Comparison of ENCODE assay signal across 26 mouse cellular contexts in the genomic region with DNA sequence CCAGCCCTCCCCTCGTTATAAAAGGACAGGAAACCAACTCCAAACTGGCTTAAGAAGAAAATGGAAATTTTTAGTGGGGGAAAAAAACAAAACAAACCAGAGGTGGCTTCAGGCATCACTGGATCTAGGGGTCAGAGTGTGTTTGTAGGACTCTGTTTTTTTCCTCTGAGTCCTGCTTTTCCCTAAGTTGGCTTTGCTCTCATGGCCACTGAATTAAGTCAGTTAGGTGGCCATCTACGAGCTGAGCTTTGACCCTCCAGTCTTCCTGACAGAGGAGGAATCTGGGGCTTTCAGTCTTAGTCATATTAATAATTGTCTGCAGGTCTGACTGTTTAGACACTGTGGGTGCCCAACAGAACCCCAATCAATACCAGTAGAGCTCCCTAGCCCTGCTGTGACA. TPM values are rescaled to one million over a fixed set of nuclear protein-coding genes. Genes with fewer than 3 reads are reported as not detected.
"Had no signal": no experiment of that assay in that cellular context is flagged by ENCODE, and none has a peak within 500 bp of the region (broad histone marks: within the 10 kb centered on the region; RNA-seq: fewer than 3 reads in every experiment).

No protein-coding gene starts in this region.

- H3K4me1 ChIP-seq: hindbrain, embryonic 15.5 days had no signal

- H3K9me3 ChIP-seq: heart, embryonic 13.5 days; heart, embryonic 15.5 days; hindbrain, embryonic 13.5 days; hindbrain, embryonic 15.5 days; kidney, embryonic 15.5 days; limb, embryonic 13.5 days; limb, embryonic 15.5 days had no signal

- H3K9ac ChIP-seq: forebrain, postnatal 0 days; heart, embryonic 13.5 days; heart, embryonic 15.5 days; hindbrain, embryonic 13.5 days; hindbrain, embryonic 15.5 days; kidney, embryonic 15.5 days; limb, embryonic 13.5 days; limb, embryonic 15.5 days; liver, embryonic 14.5 days had no signal

- ATAC-seq: forebrain, postnatal 0 days; hindbrain, postnatal 0 days; intestine, embryonic 16.5 days had no signal

- H3K27ac ChIP-seq: heart, adult 2 months; heart, embryonic 13.5 days; heart, embryonic 15.5 days; hindbrain, embryonic 13.5 days; hindbrain, embryonic 15.5 days; hindbrain, postnatal 0 days; kidney, embryonic 15.5 days; kidney, postnatal 0 days; limb, embryonic 13.5 days; limb, embryonic 15.5 days; liver, embryonic 14.5 days had no signal

- DNase-seq: forebrain, postnatal 0 days; gastrocnemius, postnatal 14 days; gastrocnemius, postnatal 36 days; heart, adult 11 months; heart, adult 2 months; heart, postnatal 14 days; heart, postnatal 36 days; kidney, adult 8-10 months; kidney, postnatal 14 days; layer of hippocampus, adult 9-11 months; layer of hippocampus, postnatal 36 days; left cerebral cortex, postnatal 4 days had no signal

- H3K36me3 ChIP-seq: heart, embryonic 15.5 days had no signal

- H3K4me3 ChIP-seq: heart, adult 2 months; heart, embryonic 13.5 days; heart, embryonic 15.5 days; hindbrain, embryonic 13.5 days; hindbrain, embryonic 15.5 days; kidney, embryonic 15.5 days; limb, embryonic 13.5 days; limb, embryonic 15.5 days had no signal

- H3K27me3 ChIP-seq: heart, embryonic 13.5 days; heart, embryonic 15.5 days; hindbrain, embryonic 13.5 days; hindbrain, embryonic 15.5 days; kidney, embryonic 15.5 days; limb, embryonic 13.5 days; limb, embryonic 15.5 days had no signal

- H3K4me2 ChIP-seq: heart, embryonic 11.5 days; heart, embryonic 13.5 days; heart, embryonic 15.5 days; hindbrain, embryonic 13.5 days; hindbrain, embryonic 15.5 days; kidney, embryonic 15.5 days; limb, embryonic 13.5 days; limb, embryonic 15.5 days had no signal

RNA-seq across cellular contexts. Expression of a gene that starts 51.7 kb away (rescaled TPM):
- polyA plus RNA-seq: heart, adult 2 months; heart, embryonic 13.5 days; heart, embryonic 15.5 days; heart, postnatal 0 days; kidney, postnatal 0 days; large intestine, adult 2 months; limb, embryonic 13.5 days; liver, embryonic 14.5 days had no signal
